Mouse (Mus musculus) myocyte (in vitro differentiated cells): ENCODE measurements around the gene Inhba.

ENCODE experiments used
- CEBPB ChIP-seq: IDR thresholded peaks from 2 replicates; pipeline ENCODE4 v1.6.1; 2011; ENCODE audit warnings: mild to moderate bottlenecking, moderate library complexity; ENCODE audit not compliant: poor library complexity, insufficient read depth, severe bottlenecking
- E2F4 ChIP-seq: IDR thresholded peaks from one replicate; pipeline ENCODE4 v1.6.1; 2011; ENCODE audit warnings: mild to moderate bottlenecking, control low read depth, moderate library complexity; ENCODE audit not compliant: insufficient read depth
- MAX ChIP-seq: IDR thresholded peaks from one replicate; pipeline ENCODE4 v1.6.1; 2011; ENCODE audit warnings: low read depth, mild to moderate bottlenecking, control low read depth
- MYOD1 ChIP-seq, 3 experiments: IDR thresholded peaks; one replicate each; pipeline ENCODE4 v1.6.1; 2011; ENCODE audit warnings: control low read depth in 2 of 3, low read depth in 2 of 3, mild to moderate bottlenecking in 2 of 3, moderate library complexity in 1 of 3; ENCODE audit not compliant: insufficient read length in 2 of 3, control insufficient read depth in 1 of 3
- POLR2A ChIP-seq: IDR thresholded peaks from one replicate; pipeline ENCODE4 v1.6.1; 2011; ENCODE audit warnings: low read depth, mild to moderate bottlenecking, control low read depth, moderate library complexity; ENCODE audit not compliant: insufficient read length
- POLR2AphosphoS2 ChIP-seq: IDR thresholded peaks from one replicate; pipeline ENCODE4 v1.6.1; 2011; ENCODE audit warnings: low read depth, control low read depth; ENCODE audit not compliant: insufficient read length
- REST ChIP-seq: IDR thresholded peaks from one replicate; pipeline ENCODE4 v1.6.1; 2011; ENCODE audit warnings: mild to moderate bottlenecking, control low read depth, moderate library complexity; ENCODE audit not compliant: insufficient read depth, insufficient read length
- TCF12 ChIP-seq: IDR thresholded peaks from one replicate; pipeline ENCODE4 v1.6.1; 2011; ENCODE audit warnings: mild to moderate bottlenecking, control low read depth; ENCODE audit not compliant: poor library complexity, insufficient read depth, severe bottlenecking
- TCF3 ChIP-seq: IDR thresholded peaks from one replicate; pipeline ENCODE4 v1.6.1; 2011; ENCODE audit warnings: low read depth, control low read depth; ENCODE audit not compliant: insufficient read length

- TF ChIP-seq POLR2AphosphoS2 (peak; percentile 45), POLR2A (peak; percentile 51), MYOD1 (IDR thresholded peaks at IDR 0.05; ENCODE audit: control insufficient read depth in 1 of 3, insufficient read length in 2 of 3, low read depth in 2 of 3) (no peak), MAX (no peak), CEBPB (no peak), TCF3 (no peak), REST (no peak), E2F4 (no peak), TCF12 (no peak)
These were observed 4.9 kb downstream of the Inhba start for GRCm38 (mm10) chr13:16016506-16016905.
